Mouse (Mus musculus): ENCODE results near the gene Gm10378.
"Not testable (repeated sequence)": the region's sequence is repeated elsewhere in the genome, so short reads cannot be mapped to it uniquely, and the experiment has no call there.

DNA sequence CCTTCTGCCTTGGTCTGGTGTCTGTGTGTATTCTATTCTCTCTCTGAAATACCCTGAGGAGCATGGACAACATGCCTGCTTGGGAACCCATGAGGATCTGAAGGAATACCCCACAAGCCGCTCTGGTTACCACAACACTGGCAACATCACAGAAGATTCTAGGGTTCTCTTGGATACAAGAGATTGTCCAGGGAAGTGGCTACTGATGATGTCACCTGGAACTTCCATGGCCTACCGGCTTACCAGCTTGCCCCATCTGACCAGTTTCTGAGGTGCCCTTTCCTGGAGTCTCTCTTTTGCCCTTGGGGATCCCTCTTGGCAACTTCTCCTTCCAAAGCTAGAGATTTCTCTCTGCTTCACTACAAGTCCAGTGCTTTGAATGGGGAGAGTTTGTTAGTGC is 13.9 kb upstream of the Gm10378 start, which contains the start of gene Gm3633:
- TF ChIP-seq CTCF (IDR thresholded peaks at IDR 0.05; ENCODE audit: borderline replicate concordance, insufficient read depth, low read length); POLR2A (IDR thresholded peaks at IDR 0.05; ENCODE audit: low read depth, low read length): not testable (repeated sequence)

All from embryonic fibroblast, embryonic 13.5 days (primary cell).